Mouse (Mus musculus) hematopoietic stem cell, adult 5-6 weeks (primary cell): ENCODE measurements around the gene Gm20538. TPM values are rescaled to one million over a fixed set of nuclear protein-coding genes. Genes with fewer than 3 reads are reported as not detected.

Experiments
- ATAC-seq, 2 experiments: fragments of 125-278 bp in 1 of 2; replicated peaks in 1 of 2; 2 replicates each; pipeline ENCODE4 v1.8.0; 2016 to 2017; ENCODE audit warnings: inconsistent platforms in 2 of 2, mild to moderate bottlenecking in 2 of 2, moderate number of reproducible peaks in 2 of 2, low read depth in 1 of 2, moderate TSS enrichment in 1 of 2; ENCODE audit not compliant: low FRiP score in 2 of 2, poor library complexity in 2 of 2, severe bottlenecking in 2 of 2, insufficient read depth in 1 of 2, low TSS enrichment in 1 of 2
- total RNA-seq: library from RNA; stranded (forward); fragments of 172-1452, 232-1000 nt; gene quantifications from 2 replicates; pipeline ENCODE4 v1.2.3, GENCODE M21; 2017

Gm20538 gene
- total RNA-seq = not detected in 2 replicates

GRCm38 (mm10) chr19:44552731-44553130 is at the start of gene Gm20538:
Gene Gm20538, minus strand, starts transcription at chr19:44552831.
- ATAC-seq = no peak

DNA sequence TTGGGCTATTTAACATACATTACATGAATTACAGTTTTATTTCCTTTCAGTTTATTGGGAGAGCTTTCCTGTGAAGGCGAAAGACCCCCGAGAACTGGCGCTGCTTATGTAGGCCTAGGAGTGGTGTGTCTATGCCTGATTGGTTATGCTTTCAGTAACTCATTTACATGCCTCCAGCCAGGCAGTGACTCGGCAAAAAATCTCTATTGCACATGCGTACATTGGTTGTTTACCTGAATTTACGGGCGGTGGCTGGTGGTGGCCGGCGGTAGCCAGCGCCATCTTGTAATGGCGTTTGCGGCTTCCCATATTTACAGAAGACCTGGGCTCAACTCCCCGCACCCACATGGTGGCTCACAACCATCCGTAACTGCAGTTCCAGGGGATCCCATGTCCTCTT is 41.5 kb upstream of the Gm20538 start:
- ATAC-seq = no peak

DNA sequence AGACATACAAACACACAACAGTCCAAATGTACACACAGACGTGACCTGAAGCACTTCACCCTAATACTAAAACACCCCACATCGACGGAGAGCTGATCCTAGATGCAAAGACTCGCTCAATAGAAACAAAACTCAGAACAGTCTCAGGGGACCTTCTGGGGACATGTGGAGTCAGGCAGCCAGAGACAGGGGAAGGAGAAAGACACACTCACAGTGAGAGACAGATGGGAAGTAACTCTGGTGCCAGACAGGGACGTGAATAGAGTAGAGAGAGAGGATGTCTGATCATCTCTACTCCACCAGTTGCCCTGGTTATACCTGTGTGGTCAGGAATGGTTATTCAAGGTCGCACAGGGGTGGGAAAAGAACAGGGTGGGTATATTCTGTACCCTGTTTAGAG is 39.0 kb upstream of the Gm20538 start:
- ATAC-seq = no peak

GRCm38 (mm10) chr19:44590992-44591391 is 38.4 kb upstream of the Gm20538 start:
- peak in 1 of 2 experiments; percentile 56; a peak in 3 of 4 replicates for ATAC-seq

DNA sequence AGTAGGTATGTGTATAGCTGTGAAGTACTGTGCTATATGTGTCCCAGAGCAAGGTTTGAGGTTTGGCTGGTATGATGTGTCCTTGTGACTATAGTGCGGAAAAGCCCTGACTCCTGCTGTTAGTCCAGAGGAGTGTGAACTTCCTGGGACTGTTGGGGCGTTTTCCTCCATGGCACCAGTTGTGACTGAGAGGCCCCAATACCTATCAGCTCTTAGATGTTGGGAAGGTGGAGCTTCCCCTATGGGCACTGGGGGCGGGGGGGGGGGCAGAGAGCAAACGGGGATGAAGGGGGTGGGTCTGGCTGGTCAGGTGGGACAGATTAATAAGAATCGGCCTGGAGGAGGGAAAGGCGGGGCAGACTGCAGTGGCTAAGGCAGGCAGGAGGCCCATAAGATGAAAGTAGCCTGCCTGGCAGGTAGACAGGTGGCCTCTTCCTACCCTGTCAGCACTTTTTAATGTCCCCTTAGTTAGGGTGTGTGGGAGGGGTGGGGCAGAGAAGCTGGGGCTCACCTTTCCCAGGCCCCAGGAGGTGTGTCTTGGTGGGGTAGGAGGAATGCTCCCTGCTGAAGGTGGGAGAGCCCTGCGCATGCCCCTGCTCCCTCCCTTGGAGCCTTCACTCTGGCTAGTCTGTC is 37.1 kb upstream of the Gm20538 start:
- ATAC-seq = no peak

- ATAC-seq = no peak
These were observed 35.4 kb upstream of the Gm20538 start for GRCm38 (mm10) chr19:44588036-44588435.

- peak; percentile 92 to 97 for ATAC-seq
These were observed 30.1 kb upstream of the Gm20538 start for GRCm38 (mm10) chr19:44582638-44583309.

DNA sequence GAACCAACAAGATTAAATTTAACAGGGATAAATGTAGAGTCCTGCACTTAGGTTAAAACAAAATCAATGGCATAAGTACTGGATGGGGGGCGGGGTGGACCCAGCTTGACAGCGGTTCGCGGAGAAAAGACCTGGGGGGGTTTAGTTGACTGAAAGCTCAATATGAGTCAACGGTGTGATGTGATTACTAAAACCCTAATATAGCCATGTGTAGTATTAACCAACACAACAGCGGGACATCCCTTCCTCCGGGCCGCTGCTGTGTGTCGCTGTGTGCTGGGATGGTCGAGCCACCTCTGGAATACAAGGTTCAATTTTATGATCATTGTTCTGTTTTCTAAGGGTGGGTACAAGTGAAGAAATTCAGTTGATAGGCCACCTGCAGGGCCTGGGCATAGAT is 29.5 kb upstream of the Gm20538 start:
- no peak for ATAC-seq

- peak; percentile 30 to 54; a peak in 3 of 4 replicates for ATAC-seq
These were observed 25.4 kb upstream of the Gm20538 start for GRCm38 (mm10) chr19:44578038-44578437.

DNA sequence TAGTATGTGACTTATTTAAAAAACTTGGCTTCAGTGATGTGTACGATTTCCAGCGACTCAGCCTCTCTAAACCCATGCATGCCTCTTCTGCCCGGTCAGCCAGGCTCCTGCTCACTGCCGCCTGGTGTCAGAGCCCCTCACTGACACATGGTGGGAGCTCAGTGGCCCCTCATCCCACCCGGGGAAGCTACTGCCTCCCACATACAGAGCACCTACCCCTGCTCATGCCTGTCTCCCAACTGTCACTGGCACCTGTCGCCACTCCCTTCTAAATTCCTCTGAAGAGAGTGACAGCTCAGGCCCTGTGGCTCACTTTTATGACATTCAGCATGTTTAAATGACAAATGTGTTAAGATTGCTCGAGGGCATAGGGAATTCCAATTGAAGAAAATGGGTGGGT is 23.6 kb upstream of the Gm20538 start:
- no peak for ATAC-seq

DNA sequence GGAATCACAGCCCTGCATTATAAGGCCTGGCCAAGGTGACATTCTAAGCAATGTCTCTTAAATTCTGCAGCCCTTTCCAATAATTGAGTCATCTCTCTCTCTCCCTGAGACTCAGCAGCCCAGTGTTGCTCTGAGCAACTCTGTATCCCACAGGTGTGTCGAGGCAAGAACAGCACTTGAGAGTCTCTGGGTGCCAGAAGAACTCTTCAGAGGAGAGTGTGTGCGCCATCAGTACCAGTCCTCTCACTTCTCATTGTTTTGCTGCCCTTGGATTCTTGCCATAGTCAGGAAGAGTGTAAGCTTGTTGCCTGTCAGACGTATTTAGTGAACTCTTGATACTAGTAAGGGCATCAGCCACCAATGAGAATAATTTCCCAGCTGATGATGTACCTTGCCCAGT is 15.1 kb upstream of the Gm20538 start:
- ATAC-seq = no peak

- no peak for ATAC-seq
These were observed 11.4 kb upstream of the Gm20538 start for GRCm38 (mm10) chr19:44564006-44564405.

- ATAC-seq = peak; percentile 97 to 98
These were observed 10.1 kb upstream of the Gm20538 start, which contains the start of gene Hif1an for GRCm38 (mm10) chr19:44562652-44563206. Gene Hif1an, plus strand, starts transcription at chr19:44562850.

- ATAC-seq = peak; percentile 95 to 96
These were observed 2.4 kb upstream of the Gm20538 start, which contains the start of gene Ndufb8 for GRCm38 (mm10) chr19:44554861-44555590. Gene Ndufb8, minus strand, starts transcription at chr19:44555440.

DNA sequence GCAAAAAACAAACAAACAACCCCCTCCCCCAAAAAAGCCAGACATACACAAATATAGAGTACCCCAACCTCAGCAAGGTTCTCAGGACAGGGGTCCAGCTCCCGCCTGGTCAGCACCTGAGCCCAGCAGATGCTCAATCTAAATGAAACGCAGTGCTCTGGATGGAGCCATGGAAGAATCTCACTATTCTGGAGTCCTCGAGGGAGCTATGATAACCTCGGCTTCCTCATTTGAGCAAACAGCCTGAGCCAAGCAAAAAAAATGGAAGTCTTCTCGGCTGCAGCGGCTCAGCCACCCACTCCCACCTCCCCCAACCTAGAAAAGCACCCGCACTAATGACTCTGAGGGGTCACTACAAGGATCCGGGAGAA is 1.8 kb upstream of the Gm20538 start:
- peak in 1 of 2 experiments; percentile 25; a peak in 1 of 4 replicates for ATAC-seq

GRCm38 (mm10) chr19:44553286-44553685 is 655 bp upstream of the Gm20538 start:
- no peak for ATAC-seq

GRCm38 (mm10) chr19:44545321-44546041 is 7.2 kb downstream of the Gm20538 start, which contains the start of gene Sec31b:
Gene Sec31b, minus strand, starts transcription at chr19:44545864.
- peak; percentile 7 to 15; a peak in 1 of 4 replicates for ATAC-seq
